Mouse (Mus musculus) inflammation-experienced regulatory T-cells, adult 6 months (primary cell): ENCODE measurements around the gene Etv3. TPM values are rescaled to one million over a fixed set of nuclear protein-coding genes. Genes with fewer than 3 reads are reported as not detected.

ENCODE experiments used
- ATAC-seq: one replicate; pipeline ENCODE4 v1.8.0; 2017
- polyA plus RNA-seq, 3 experiments: library from polyadenylated mRNA; unstranded; fragments of 100-300 nt; shearing (Covaris generic); gene quantifications; one replicate each; pipeline ENCODE4 v1.2.1; 2017

Etv3 gene
- polyA plus RNA-seq, 3 experiments from 2014 or later: 13.5 to 22.5 (median 19.3) TPM

GRCm38 (mm10) chr3:87521126-87521525 lies 4.1 kb upstream of the Etv3 start:
- ATAC-seq: no peak

DNA sequence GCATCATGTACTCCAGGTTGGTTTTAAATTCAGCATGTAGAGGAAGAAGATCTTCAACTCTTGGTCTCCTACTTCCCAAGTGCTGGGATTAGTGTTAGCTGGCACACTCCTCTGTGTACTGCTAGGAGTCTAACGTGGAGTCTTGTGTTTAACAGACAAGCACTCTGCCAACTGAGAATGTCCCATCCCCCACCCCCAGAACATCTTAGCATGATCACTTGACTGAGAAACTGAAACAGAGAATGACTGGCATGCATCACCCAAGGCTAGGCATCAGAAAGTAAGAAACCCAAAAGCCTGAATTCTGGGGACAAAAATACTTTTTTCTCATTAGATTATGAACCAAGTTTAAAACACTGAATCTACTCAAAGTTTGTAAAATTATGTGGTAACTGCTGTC lies 3.4 kb upstream of the Etv3 start:
- ATAC-seq: no peak

DNA sequence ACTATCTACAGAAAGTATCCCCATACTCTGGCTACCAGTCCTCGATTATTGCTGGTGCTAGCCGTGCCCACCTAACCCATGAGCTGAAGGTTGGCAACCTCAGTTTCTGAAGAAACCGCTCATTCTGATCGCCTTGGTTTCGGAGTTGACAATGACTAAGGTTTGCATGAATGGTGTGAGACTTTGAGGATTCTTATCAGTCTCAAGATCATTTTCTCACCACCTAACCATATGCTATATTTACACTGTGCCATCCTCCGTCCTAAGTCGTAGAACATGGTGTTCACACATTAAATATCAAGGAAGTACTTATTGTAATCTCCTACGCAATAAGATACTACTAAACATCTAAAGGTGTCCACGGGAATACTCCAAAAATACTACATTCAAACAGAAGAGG lies 1.5 kb upstream of the Etv3 start:
- no peak for ATAC-seq

- peak; percentile 8 for ATAC-seq
These were observed 797 bp downstream of the Etv3 start for GRCm38 (mm10) chr3:87525837-87526570.

GRCm38 (mm10) chr3:87527139-87527538 lies 1.9 kb downstream of the Etv3 start:
- ATAC-seq: peak; percentile 29

- ATAC-seq: peak; percentile 11
These were observed 2.8 kb downstream of the Etv3 start for GRCm38 (mm10) chr3:87528021-87528420.

DNA sequence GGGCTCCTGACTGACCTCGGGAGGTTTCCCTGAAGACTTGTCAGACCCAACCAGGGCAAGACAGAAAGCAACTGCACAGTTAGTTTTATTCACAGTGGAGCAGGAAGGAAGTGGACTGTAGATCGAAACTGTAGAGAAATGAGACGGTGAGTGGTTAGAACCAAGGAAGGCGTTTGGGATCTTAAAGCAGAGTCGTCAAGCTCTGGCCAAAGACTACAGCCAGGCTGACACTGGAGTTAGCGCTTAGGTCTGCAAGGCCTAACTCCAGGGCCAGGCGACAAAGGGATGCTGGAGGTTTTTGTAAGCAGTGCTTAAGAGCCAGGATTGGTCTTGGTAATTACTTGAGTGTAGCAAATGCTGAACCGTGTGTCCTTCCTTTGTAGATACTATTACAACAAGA lies 3.6 kb downstream of the Etv3 start:
- no peak for ATAC-seq

- peak; percentile 73 for ATAC-seq
These were observed 4.4 kb downstream of the Etv3 start for GRCm38 (mm10) chr3:87529568-87529967.

DNA sequence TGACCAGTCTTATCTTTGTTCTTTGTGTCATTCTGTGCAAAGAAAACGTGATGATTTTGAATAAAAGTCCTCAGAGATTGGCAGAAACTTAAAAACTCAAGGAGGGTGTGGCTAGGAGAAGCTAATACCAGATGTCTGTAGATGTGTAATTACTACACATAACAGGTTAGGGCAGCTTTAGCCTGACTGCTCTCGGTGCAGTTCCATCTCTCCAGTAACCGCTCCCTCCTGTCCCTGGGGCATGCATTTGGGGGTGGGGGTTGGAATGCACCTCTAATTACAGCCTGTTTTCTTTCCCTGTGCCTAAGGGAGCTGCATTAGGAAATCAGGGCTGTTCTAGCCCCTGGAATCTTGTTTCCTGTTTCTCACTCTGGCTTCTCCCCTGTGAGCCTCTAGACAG lies 5.0 kb downstream of the Etv3 start:
- ATAC-seq: no peak

DNA sequence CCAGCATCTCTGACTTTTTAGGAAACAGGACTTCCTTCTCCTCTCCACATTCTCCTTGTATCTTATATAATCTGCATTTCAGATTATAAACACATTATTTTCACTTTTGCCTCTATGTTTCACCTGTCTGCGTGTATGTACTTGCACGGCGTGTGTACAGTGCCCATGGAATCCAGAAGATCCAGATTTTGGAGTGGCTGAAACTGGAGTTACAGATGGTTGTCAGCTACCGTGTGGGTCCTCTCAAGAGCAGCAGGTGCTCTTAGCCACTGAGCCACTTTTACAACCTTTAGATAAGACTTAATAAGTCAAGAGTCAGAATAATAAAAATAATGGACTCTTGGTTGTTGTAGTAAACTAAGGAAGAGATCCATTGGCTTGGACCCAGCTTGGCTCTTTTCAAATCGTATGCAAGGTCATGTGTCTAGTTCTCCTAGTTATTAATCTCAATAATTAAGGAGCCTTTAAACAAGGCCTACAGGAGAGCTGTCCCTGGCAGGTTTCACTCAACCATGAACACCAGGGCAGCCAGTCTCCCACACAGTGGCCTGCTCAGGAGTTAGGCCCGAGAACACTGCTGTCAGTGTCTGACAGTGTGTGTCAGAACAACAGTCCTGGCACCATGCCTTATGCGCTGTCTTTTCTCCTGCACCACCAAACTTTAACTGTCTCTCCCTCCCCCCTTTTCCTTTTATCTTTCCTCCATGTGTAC lies 8.6 kb downstream of the Etv3 start:
- ATAC-seq: no peak

GRCm38 (mm10) chr3:87538034-87538433 lies 12.8 kb downstream of the Etv3 start:
- peak; percentile 67 for ATAC-seq

DNA sequence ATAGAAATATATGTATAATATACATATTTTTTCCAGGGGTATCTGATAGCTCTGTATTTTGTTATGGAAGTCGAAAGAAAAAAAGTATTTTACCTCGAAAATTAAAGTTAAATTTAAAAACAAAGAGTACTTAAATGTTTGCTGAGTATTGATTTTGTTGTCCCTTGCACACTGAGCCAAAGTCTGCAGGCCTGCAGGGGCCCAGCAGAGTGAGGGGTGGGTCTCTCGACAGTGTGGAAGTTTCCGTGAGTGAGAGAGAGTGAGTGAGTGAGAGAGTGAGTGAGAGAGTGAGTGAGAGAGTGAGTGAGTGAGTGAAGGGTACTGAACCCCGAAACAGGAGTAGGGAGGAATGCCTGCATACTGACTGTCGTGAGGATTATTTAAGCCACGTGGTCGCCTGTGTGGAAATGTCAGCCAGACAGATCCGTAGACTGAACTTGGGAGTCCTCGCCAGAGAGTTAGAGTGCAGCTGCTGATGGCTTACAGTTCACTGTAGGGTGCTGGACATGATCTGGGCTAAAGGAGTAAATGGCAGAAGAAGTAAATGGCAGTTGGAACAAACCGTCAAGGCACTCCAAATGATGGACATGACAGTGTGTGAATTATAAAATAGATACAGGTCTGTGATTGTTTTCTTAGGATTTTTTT lies 14.9 kb downstream of the Etv3 start:
- ATAC-seq: no peak

GRCm38 (mm10) chr3:87540714-87541113 lies 15.5 kb downstream of the Etv3 start:
- no peak for ATAC-seq

GRCm38 (mm10) chr3:87542481-87543215 lies 17.4 kb downstream of the Etv3 start:
- no peak for ATAC-seq

- no peak for ATAC-seq
These were observed 20.3 kb downstream of the Etv3 start for GRCm38 (mm10) chr3:87545554-87545953.

GRCm38 (mm10) chr3:87546291-87546721 lies 21.1 kb downstream of the Etv3 start:
- no peak for ATAC-seq

- ATAC-seq: no peak
These were observed 24.7 kb downstream of the Etv3 start for GRCm38 (mm10) chr3:87549908-87550307.

- no peak for ATAC-seq
These were observed 27.1 kb downstream of the Etv3 start for GRCm38 (mm10) chr3:87552327-87552726.

DNA sequence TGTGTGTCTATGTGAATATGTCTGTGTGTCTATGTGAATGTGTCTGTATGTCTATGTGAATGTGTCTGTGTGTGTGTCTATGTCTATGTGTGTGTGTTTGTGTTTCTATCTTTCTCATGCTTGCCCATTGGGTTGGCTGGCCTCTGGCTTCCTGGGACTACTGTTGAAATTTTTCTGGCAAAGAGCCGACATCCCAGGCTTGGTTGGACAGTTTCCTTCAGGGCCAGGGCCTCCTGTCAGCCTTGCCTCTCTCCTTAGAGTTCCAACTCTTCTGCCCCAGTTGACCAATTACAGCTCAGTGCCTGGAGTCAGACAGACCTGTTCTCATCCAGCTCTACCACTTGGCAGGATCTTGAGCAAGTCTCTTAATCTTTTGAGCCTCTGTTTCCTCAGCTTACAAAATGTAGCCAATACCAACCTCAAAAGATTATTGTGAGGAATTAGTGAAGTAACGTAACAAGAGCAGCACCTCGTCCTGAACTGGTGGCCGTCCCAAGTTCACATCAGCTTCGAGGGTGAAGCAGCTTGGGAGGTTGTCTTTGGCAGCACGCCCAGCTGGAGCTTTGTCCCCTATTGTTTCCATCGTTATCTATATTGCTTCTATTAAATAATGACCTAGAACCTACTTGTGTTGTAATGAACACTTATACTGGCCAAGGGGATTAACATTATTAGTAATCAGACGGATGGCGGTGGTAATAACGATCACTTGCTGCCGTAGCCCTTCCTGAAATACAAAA lies 28.2 kb downstream of the Etv3 start:
- ATAC-seq: no peak

- ATAC-seq: peak; percentile 54
These were observed 29.7 kb downstream of the Etv3 start for GRCm38 (mm10) chr3:87554859-87555258.

DNA sequence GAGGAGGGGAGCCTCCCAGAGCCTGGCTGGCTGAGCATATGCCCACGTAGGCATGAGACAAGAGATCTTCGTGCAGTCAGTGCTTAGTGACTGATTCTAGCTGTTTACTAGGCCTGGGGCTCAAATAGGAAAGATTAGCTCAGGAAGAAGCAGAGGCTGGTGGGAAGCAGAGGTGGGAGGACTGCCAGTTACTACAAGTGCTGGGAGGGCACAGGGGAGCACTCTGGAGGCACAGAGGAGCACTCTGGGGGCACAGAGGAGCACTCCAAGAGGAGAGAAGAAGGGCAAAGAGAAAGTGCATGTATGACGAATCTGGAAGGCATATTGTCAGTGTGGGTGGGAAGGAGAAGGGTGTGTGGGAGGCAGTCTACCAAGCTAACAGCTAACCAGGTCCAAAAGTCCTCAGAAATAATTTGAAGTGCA lies 30.9 kb downstream of the Etv3 start:
- no peak for ATAC-seq

GRCm38 (mm10) chr3:87556668-87557278 lies 31.6 kb downstream of the Etv3 start:
- ATAC-seq: peak; percentile 50
